In genomic region chr16:44616376-44616775, GRCm38 (mm10) we compare ENCODE assay signal across 9 mouse cellular contexts. TPM values are rescaled to one million over a fixed set of nuclear protein-coding genes. Genes with fewer than 3 reads are reported as not detected.
A peak's percentile ranks its signal among the peaks of the same experiment; 100 is the strongest.
DNase-seq lines count a peak whose midpoint lies in the region; ATAC-seq and TF ChIP-seq lines count a peak whose summit lies in the region.
"Had no signal": no experiment of that assay in that cellular context is flagged by ENCODE, and none has a peak within 500 bp of the region (broad histone marks: within the 10 kb centered on the region; RNA-seq: fewer than 3 reads in every experiment).

No protein-coding gene starts in this region.

- no peaks in the 10 kb centered on the region for H3K27me3 ChIP-seq in intestine, embryonic 15.5 days (replicated peaks)
- H3K27me3 ChIP-seq in thymus, adult 2 months (ENCODE audit: control insufficient read depth, insufficient read depth, low read length) = no peaks in the 10 kb centered on the region
- H3K27me3 ChIP-seq: megakaryocyte, embryonic 14.5 days had no signal

- peak overlapping the region; percentile 60 for H3K27ac ChIP-seq in intestine, embryonic 15.5 days
- H3K27ac ChIP-seq in thymus, adult 2 months (ENCODE audit: control insufficient read depth, insufficient read depth, low read length) = no peak overlapping the region

- H3K9me3 ChIP-seq in intestine, embryonic 15.5 days = no peaks in the 10 kb centered on the region
- H3K9me3 ChIP-seq: megakaryocyte, embryonic 14.5 days had no signal

- 15% methylated on average over 5 of the region's 5 CpGs for WGBS in intestine, embryonic 15.5 days
- WGBS in thymus, adult 2 months = 82% methylated on average over 5 of the region's 5 CpGs

- H3K4me2 ChIP-seq in intestine, embryonic 15.5 days (replicated peaks) = 0 out of 2 replicates have a peak overlapping the region, but pooled peaks have one; percentile 13

- DNase-seq in adrenal gland, postnatal 10 days = peak; percentile 19
- DNase-seq in adrenal gland, adult 18-20 months (ENCODE audit: low spot score in 2 of 2) = no peak
- peak; percentile 21 for DNase-seq in testis, postnatal 14 days (ENCODE audit: low spot score)
- DNase-seq in testis, postnatal 10 days (ENCODE audit: low spot score) = no peak
- peak; percentile 38 for DNase-seq in skeletal muscle tissue, adult 2 months (ENCODE audit: low read depth, low spot score)
- no peak for DNase-seq in thymus, adult 2 months

- no peak overlapping the region for H3K9ac ChIP-seq in intestine, embryonic 15.5 days

- H3K36me3 ChIP-seq in intestine, embryonic 15.5 days = no peaks in the 10 kb centered on the region
- no peaks in the 10 kb centered on the region for H3K36me3 ChIP-seq in thymus, adult 2 months (ENCODE audit: control insufficient read depth, insufficient read depth, low read length)

- TF ChIP-seq POLR2A in thymus, adult 2 months (IDR thresholded peaks at IDR 0.05; ENCODE audit: control insufficient read depth, extremely low read depth, insufficient read depth, low read length, poor library complexity) = no peak

- peaks cover 14% of the 10 kb centered on the region for H3K4me1 ChIP-seq in intestine, embryonic 15.5 days (replicated peaks)
- no peaks in the 10 kb centered on the region for H3K4me1 ChIP-seq in thymus, adult 2 months (replicated peaks; ENCODE audit: control insufficient read depth, insufficient read depth, low read length)
- H3K4me1 ChIP-seq: megakaryocyte, embryonic 14.5 days had no signal

- TF ChIP-seq CTCF in thymus, adult 2 months (IDR thresholded peaks at IDR 0.05; ENCODE audit: borderline replicate concordance, control insufficient read depth, extremely low read depth, insufficient read depth, low read length, poor library complexity) = no peak

- no peak overlapping the region for H3K4me3 ChIP-seq in intestine, embryonic 15.5 days (replicated peaks)
- no peak overlapping the region for H3K4me3 ChIP-seq in thymus, adult 2 months (ENCODE audit: control insufficient read depth, insufficient read depth, low read length)
- H3K4me3 ChIP-seq: megakaryocyte, embryonic 14.5 days had no signal

- ATAC-seq in intestine, embryonic 15.5 days = peak; percentile 86
- no peak for ATAC-seq in CD4-positive, CD25-positive, alpha-beta regulatory T cell, adult 4 months

RNA-seq across cellular contexts. Expression of gene Boc, which starts 57.7 kb away (rescaled TPM):
- total RNA-seq in adrenal gland, postnatal 10 days (2021) = 10 to 100 TPM; 33.5 to 35.9 TPM
- total RNA-seq in adrenal gland, adult 18-20 months (2021) = 10 to 100 TPM; 25.2 to 48.5 TPM
- polyA plus RNA-seq in intestine, embryonic 15.5 days (2015; fragmentation: Nextera tagmentation; extraction: Ambion mirVana) = 9.8 and 10.3 TPM in 2 replicates
- under 1 TPM in 1 of 2 experiments, not detected in 1; 0.79 TPM for polyA plus RNA-seq in CD4-positive, CD25-positive, alpha-beta regulatory T cell, adult 4 months (2017; shearing (Covaris generic))
- polyA plus RNA-seq in thymus, adult 2 months (2012; rRNA removed) = 13.1 and 14.6 TPM in 2 replicates

Comparison
In these comparisons a context has a peak if more than half of its experiments do, and no peak if none do; other contexts are left out.
1. DNase-seq: peak in adrenal gland, postnatal 10 days (single experiment), testis, postnatal 14 days (single experiment) and skeletal muscle tissue, adult 2 months (single experiment); none in adrenal gland, adult 18-20 months (0 of 2), testis, postnatal 10 days (single experiment) and thymus, adult 2 months (single experiment).